Mouse (Mus musculus): ENCODE results near the gene Catsper2.

Catsper2 gene

DNA sequence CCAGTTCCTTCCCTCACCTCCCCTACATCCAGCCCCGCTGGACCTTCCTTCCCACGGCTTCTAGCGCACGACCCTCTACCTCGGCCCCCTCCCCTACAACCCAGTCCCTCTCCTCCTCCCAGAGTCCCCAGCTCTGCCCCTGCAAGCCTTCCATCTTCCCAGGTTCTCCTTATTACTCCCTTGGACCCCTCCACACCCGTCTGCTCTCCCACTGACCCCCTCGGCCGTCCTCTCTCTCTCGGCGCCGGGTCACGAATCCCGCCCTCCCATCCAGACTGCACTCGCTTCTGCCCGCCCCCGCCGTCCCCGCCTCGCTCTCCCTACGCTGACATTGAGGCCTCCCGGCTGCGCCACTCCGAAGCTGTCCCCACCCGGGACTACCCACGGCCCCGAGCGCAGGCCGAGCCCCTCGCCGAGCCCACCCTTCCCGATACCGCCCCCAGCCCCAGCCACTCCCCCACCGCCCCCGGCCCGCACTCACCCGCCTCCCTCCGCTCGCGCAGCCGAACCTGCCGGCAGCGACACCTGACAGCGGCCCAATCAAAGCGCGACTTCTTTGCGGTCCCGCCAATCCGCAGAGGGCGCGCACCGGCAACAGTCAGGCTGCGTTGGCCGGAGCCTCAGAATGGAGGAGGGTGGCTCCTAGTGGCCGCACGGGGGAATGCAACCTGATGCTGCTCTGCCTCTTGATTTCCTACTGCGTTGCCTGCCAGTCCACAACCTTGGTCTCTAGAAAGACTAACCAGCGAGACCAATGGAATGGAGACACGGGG lies 58.6 kb downstream of the Catsper2 start, which contains the start of gene Ppip5k1:
Gene Ppip5k1, minus strand, starts transcription at position 577 of the 773 bp plus-strand sequence.
- DNase-seq (ENCODE audit: low read depth, low spot score) = peak; percentile 90

DNA sequence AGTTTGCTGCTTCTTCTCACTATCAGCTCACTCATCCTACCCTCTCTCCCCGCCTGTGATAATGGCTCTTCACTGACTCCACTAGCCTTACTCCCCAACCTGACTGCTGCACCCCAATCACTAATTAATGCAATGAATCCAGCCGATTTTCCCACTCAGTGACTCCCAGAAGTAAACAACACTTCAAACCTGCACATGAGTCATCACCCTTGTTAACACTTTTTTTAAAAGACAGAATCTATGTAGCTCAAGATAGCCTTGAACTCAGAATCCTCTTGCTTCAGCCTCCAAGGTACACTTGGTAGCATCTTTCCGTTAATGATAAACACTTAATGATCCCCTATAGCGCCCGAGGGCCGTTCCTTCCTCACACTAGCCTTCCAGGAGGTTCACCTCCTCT lies 59.2 kb downstream of the Catsper2 start:
- DNase-seq (ENCODE audit: low read depth, low spot score) = no peak

DNA sequence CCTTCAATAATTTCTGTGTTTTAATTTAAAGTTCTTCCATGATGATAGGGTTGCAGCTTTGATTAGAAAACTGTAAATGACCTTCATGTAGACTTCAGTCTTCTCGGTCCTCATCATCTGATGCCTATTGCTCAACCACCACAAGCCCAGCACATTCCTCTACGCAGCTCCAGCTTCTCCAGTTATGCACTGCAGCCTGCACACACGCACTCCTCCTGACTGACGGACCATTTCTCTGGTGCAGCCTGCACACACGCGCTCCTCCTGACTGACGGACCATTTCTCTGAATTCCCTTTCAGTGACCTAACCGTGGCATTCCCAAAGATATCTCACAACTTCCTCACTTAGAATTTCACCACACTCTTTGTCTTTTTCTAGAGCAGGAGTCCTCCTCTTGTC lies 60.4 kb downstream of the Catsper2 start:
- no peak for DNase-seq (ENCODE audit: low read depth, low spot score)

All from retina, postnatal 7 days (tissue).